Mouse (Mus musculus): ENCODE results near the gene Prkar2b.

DNA sequence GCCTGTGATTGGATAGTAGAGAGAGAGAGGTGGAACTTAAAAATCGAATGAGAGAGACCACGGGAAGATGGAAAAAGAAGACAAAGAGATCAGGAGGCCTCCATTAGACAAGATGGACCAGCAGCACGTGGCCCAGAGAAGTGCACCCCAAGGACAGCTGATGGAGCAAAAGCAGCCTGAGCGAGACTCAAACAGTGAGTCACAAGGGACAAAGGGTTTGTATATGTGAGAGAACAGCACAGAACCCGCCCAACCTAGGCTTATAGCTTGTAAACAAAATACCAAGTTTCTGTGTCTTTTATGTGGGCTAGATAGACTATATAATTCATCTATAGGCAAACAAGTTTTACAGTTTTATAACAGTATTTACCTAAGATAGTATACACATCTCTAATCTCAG, 50.0 kb downstream of the Prkar2b start:
- no peak for TF ChIP-seq CTCF (IDR thresholded peaks at IDR 0.05 in 2 of 3, conservative IDR thresholded peaks at IDR 0.05 in 1 of 3; ENCODE audit: control insufficient read depth in 1 of 3, insufficient read depth in 1 of 3, low read depth in 2 of 3, low read length in 3 of 3, poor library complexity in 1 of 3, severe bottlenecking in 1 of 3)
- TF ChIP-seq ZNF384 (IDR thresholded peaks at IDR 0.05; ENCODE audit: low read depth, low read length): no peak
- TF ChIP-seq JUND (IDR thresholded peaks at IDR 0.05; ENCODE audit: low read depth, low read length): no peak
- TF ChIP-seq ZC3H11A (IDR thresholded peaks at IDR 0.05; ENCODE audit: low read depth, low read length): no peak
- TF ChIP-seq ZKSCAN1 (IDR thresholded peaks at IDR 0.05; ENCODE audit: low read depth, low read length): no peak
- no peak for TF ChIP-seq TAL1 (IDR thresholded peaks at IDR 0.05; ENCODE audit: low read length)
- no peak for TF ChIP-seq POLR2AphosphoS2 (IDR thresholded peaks at IDR 0.05; ENCODE audit: low read length)
- no peak for TF ChIP-seq UBTF (IDR thresholded peaks at IDR 0.05; ENCODE audit: borderline replicate concordance, insufficient read depth, low read depth, low read length)
- no peak for TF ChIP-seq MAFK (IDR thresholded peaks at IDR 0.05; ENCODE audit: borderline replicate concordance, low read depth, low read length)
- no peak for TF ChIP-seq EP300 (IDR thresholded peaks at IDR 0.05; ENCODE audit: low read depth in 1 of 2, low read length in 2 of 2)

Measured in MEL (cell line).